Mouse (Mus musculus) stomach, postnatal 0 days (tissue): ENCODE measurements around the gene Rngtt.

Source experiments
- CTCF ChIP-seq: IDR thresholded peaks from 2 replicates; pipeline ENCODE4 v1.5.1; 2016; ENCODE audit warnings: antibody characterized with exemption, low read depth, mild to moderate bottlenecking, moderate library complexity
- EP300 ChIP-seq: optimal IDR thresholded peaks from 2 replicates; pipeline ENCODE3; 2016; ENCODE audit warnings: antibody characterized with exemption

GRCm38 (mm10) chr4:33468151-33468550 is 158.0 kb downstream of the Rngtt start:
- TF ChIP-seq CTCF: no peak
- TF ChIP-seq EP300: no peak
